Mouse (Mus musculus): Measurements from ENCODE around the gene Kcnk5. TPM values are rescaled to one million over a fixed set of nuclear protein-coding genes. Genes with fewer than 3 reads are reported as not detected.

The Kcnk5 gene
- 7.5 TPM for polyA plus RNA-seq (2017; shearing (Covaris generic))

GRCm38 (mm10) chr14:20181466-20181921, at the start of gene Kcnk5:
Gene Kcnk5 (minus strand): TSS chr14:20181809.

DNA sequence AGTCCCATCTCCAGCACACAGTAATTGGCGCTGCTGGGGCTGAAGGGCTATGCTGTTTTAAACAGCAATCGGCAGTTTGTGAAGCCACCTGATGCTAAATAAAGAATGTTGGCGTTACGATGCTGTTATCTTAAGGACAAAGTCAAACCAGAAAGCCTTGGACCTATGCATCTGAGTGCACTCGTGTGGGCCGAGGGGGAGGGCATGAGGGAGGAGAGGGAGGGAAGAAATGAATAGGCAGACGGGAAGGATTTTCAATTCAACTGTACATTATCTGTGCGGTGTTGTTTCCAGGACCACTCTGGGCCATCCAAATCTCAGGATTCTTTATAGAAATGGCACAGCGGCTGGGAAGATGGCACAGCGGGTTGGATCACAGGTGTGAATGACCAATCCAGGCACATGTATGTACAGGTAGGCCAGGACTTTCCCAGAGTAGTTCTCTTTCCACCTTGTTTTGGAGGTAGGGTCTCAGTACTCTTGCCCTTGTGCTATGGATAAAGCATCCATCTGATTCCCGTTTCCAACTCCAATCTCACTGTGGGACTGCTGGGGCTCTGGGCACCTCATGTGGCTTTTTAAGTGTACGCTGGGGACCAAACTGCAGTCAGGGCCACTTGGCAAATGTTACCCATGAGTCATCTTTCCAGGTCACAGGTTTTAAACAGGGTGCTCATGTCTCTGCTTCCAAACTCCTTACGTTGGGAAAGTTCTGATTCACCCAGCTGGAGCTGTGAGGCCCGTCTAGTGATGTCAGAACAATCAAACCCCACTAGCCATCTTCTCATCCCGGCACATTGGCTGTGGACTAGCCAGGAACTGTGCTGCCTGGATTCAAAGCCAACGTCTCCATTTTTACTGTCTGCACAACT, 42.9 kb downstream of the Kcnk5 start, which contains the start of gene Saysd1:
Gene Saysd1 (minus strand): TSS at position 51 of the 872 bp plus-strand sequence.

Other genes starting within 250 kb of the Kcnk5 start
- gene Gng2, start 204.2 kb downstream of the Kcnk5 start, polyA plus RNA-seq (2017; shearing (Covaris generic)): 72.8 TPM
- 28.6 TPM for gene Saysd1, start 43.3 kb downstream of the Kcnk5 start, polyA plus RNA-seq (2017; shearing (Covaris generic))
- gene Kcnk16, start 87.4 kb upstream of the Kcnk5 start, polyA plus RNA-seq (2017; shearing (Covaris generic)): not detected
- gene Nudt13, start 112.9 kb upstream of the Kcnk5 start, polyA plus RNA-seq (2017; shearing (Covaris generic)): 23.2 TPM
- 74.8 TPM for gene Ecd, start 166.3 kb upstream of the Kcnk5 start, polyA plus RNA-seq (2017; shearing (Covaris generic))
- gene Fam149b, start 166.4 kb upstream of the Kcnk5 start, polyA plus RNA-seq (2017; shearing (Covaris generic)): 102 TPM
- 195 TPM for gene Dnajc9, start 207.1 kb upstream of the Kcnk5 start, polyA plus RNA-seq (2017; shearing (Covaris generic))
- 103 TPM for gene Mrps16, start 211.8 kb upstream of the Kcnk5 start, polyA plus RNA-seq (2017; shearing (Covaris generic))